Mouse (Mus musculus) heart, postnatal 0 days (tissue): ENCODE measurements around the gene 1810037I17Rik. TPM values are rescaled to one million over a fixed set of nuclear protein-coding genes. Genes with fewer than 3 reads are reported as not detected.

Experiments used
- ATAC-seq: fragments of 200-750 bp; cut with Nextera tagmentation; 2 replicates; pipeline ENCODE4 v1.8.0; 2017; ENCODE audit warnings: low read depth, moderate number of reproducible peaks, moderate library complexity; ENCODE audit not compliant: insufficient read depth
- DNase-seq: peaks from one replicate; pipeline ENCODE4 v3.0.0-alpha.2; 2016; ENCODE audit warnings: low spot score
- H3K27ac ChIP-seq: fragments of 300-500 bp; sonication (generic); 2 replicates; pipeline ENCODE4 v1.5.1; 2014; ENCODE audit warnings: low read depth, mild to moderate bottlenecking
- H3K27me3 ChIP-seq: fragments of 300-500 bp; sonication (generic); 2 replicates; pipeline ENCODE4 v1.6.1; 2014; ENCODE audit warnings: low read length, mixed read lengths; ENCODE audit not compliant: control insufficient read depth, insufficient read depth
- H3K36me3 ChIP-seq: fragments of 300-500 bp; sonication (generic); replicated peaks from 2 replicates; pipeline ENCODE4 v1.6.1; 2014; ENCODE audit warnings: low read length, mixed read lengths; ENCODE audit not compliant: control insufficient read depth, insufficient read depth
- H3K4me1 ChIP-seq: fragments of 300-500 bp; sonication (generic); 2 replicates; pipeline ENCODE4 v1.6.1; 2014; ENCODE audit warnings: antibody characterized with exemption; ENCODE audit not compliant: control insufficient read depth, insufficient read depth
- H3K4me2 ChIP-seq: fragments of 300-500 bp; sonication (generic); 2 replicates; pipeline ENCODE4 v1.6.1; 2014; ENCODE audit warnings: low read depth, mild to moderate bottlenecking, low read length, moderate library complexity
- H3K4me3 ChIP-seq: fragments of 300-500 bp; sonication (generic); 2 replicates; pipeline ENCODE4 v1.5.1; 2014; ENCODE audit warnings: low read depth, low read length
- H3K9ac ChIP-seq: fragments of 300-500 bp; sonication (generic); replicated peaks from 2 replicates; pipeline ENCODE4 v1.6.1; 2014; ENCODE audit warnings: low read depth, low read length, mixed read lengths
- H3K9me3 ChIP-seq: fragments of 300-500 bp; sonication (generic); replicated peaks from 2 replicates; pipeline ENCODE4 v1.6.1; 2016; ENCODE audit warnings: low read length; ENCODE audit not compliant: control insufficient read depth
- CTCF ChIP-seq: IDR thresholded peaks from 2 replicates; pipeline ENCODE4 v1.5.1; 2016; ENCODE audit warnings: antibody characterized with exemption, control low read depth, low read depth
- EP300 ChIP-seq: IDR thresholded peaks from 2 replicates; pipeline ENCODE4 v1.6.1; 2016; ENCODE audit warnings: antibody characterized with exemption, low read depth
- WGBS: fragments of 180-500 bp; shearing (Covaris S2); extraction: QIAGEN DNeasy Blood & Tissue Kit; methylation state at CpG from one replicate; pipeline ENCODE4 v1.1.7; 2014; 5-methylcytosine and 5-hydroxymethylcytosine counted together
- polyA plus RNA-seq: library from polyadenylated mRNA; unstranded; fragments of >200 nt; fragmentation: Nextera tagmentation; extraction: Ambion mirVana; gene quantifications from 2 replicates; pipeline ENCODE4 v1.2.1, GENCODE M21; 2015
- total RNA-seq: library from RNA; depleted of rRNA; stranded (reverse); fragments of >200 nt; gene quantifications from 2 replicates; pipeline ENCODE4 v1.2.3, GENCODE M21; 2014; ENCODE audit warnings: low replicate concordance; rRNA removed

Gene 1810037I17Rik
- total and polyA plus RNA-seq, 2 experiments from 2014 or later = 61.3 to 112 TPM

GRCm38 (mm10) chr3:122972126-122972822 lies 48.3 kb downstream of the 1810037I17Rik start:
- WGBS = 88% methylated on average over 3 of the region's 3 CpGs
- peaks cover 12% of the 10 kb centered on the region for H3K36me3 ChIP-seq
- no peak for DNase-seq
- no peak overlapping the region for H3K4me3 ChIP-seq
- no peaks in the 10 kb centered on the region for H3K9me3 ChIP-seq
- H3K27me3 ChIP-seq = no peaks in the 10 kb centered on the region
- H3K4me2 ChIP-seq = no peak overlapping the region
- no peak overlapping the region for H3K27ac ChIP-seq
- no peak for ATAC-seq
- no peak overlapping the region for H3K9ac ChIP-seq
- H3K4me1 ChIP-seq = peaks cover 6% of the 10 kb centered on the region; the same call in 1 of the 2 replicates
- no peak for TF ChIP-seq EP300
- TF ChIP-seq CTCF = no peak

- TF ChIP-seq EP300 (no peak), CTCF (no peak)
- Histone ChIP-seq H3K9ac (no peak overlapping the region), H3K4me1 (peaks cover 6% of the 10 kb centered on the region; the same call in 1 of the 2 replicates), H3K27ac (no peak overlapping the region), H3K4me2 (no peak overlapping the region), H3K9me3 (no peaks in the 10 kb centered on the region), H3K4me3 (no peak overlapping the region), H3K36me3 (no peaks in the 10 kb centered on the region), H3K27me3 (no peaks in the 10 kb centered on the region)
- no peak for ATAC-seq
- no peak for DNase-seq
- 82% methylated on average over 3 of the region's 3 CpGs for WGBS
These were observed 50.8 kb downstream of the 1810037I17Rik start for GRCm38 (mm10) chr3:122974833-122975232.

- H3K9ac ChIP-seq = no peak overlapping the region
- no peak overlapping the region for H3K4me3 ChIP-seq
- no peaks in the 10 kb centered on the region for H3K36me3 ChIP-seq
- WGBS = 63% methylated on average over 4 of the region's 4 CpGs
- H3K27me3 ChIP-seq = no peaks in the 10 kb centered on the region
- TF ChIP-seq EP300 (no peak), CTCF (no peak)
- ATAC-seq (no peak), DNase-seq (no peak)
- no peaks in the 10 kb centered on the region for H3K9me3 ChIP-seq
- no peak overlapping the region for H3K4me2 ChIP-seq
- H3K4me1 ChIP-seq = peaks cover 6% of the 10 kb centered on the region; the same call in 1 of the 2 replicates
- H3K27ac ChIP-seq = no peak overlapping the region
These were observed 51.4 kb downstream of the 1810037I17Rik start for GRCm38 (mm10) chr3:122975363-122975762.

Other genes starting within 250 kb of the 1810037I17Rik start
- gene Pde5a, start 195.3 kb upstream of the 1810037I17Rik start, total RNA-seq = 4.2 and 6.1 TPM in 2 replicates
- 1.00 and 1.1 TPM in 2 replicates for gene Pde5a, start 195.3 kb upstream of the 1810037I17Rik start, polyA plus RNA-seq
- gene Fabp2, start 29.1 kb upstream of the 1810037I17Rik start, total RNA-seq = not detected in 2 replicates
- not detected in 2 replicates for gene Fabp2, start 29.1 kb upstream of the 1810037I17Rik start, polyA plus RNA-seq
- not detected in 2 replicates for gene Gm10959, start 4.8 kb upstream of the 1810037I17Rik start, total RNA-seq
- gene Gm10959, start 4.8 kb upstream of the 1810037I17Rik start, polyA plus RNA-seq = not detected in 2 replicates
- gene Usp53, start 60.3 kb downstream of the 1810037I17Rik start, total RNA-seq = 7.3 and 10.0 TPM in 2 replicates
- 5.9 and 7.4 TPM in 2 replicates for gene Usp53, start 60.3 kb downstream of the 1810037I17Rik start, polyA plus RNA-seq
- gene Myoz2, start 110.8 kb downstream of the 1810037I17Rik start, total RNA-seq = 346 and 521 TPM in 2 replicates
- gene Myoz2, start 110.8 kb downstream of the 1810037I17Rik start, polyA plus RNA-seq = 574 and 591 TPM in 2 replicates